Mouse (Mus musculus) gastrocnemius, postnatal 25 days (tissue): ENCODE measurements around the gene Saal1. TPM values are rescaled to one million over a fixed set of nuclear protein-coding genes. Genes with fewer than 3 reads are reported as not detected.
"Not testable (repeated sequence)": the region's sequence is repeated elsewhere in the genome, so short reads cannot be mapped to it uniquely, and the experiment has no call there.

Experiments used
- DNase-seq: peaks from one replicate; pipeline ENCODE4 v3.0.0; 2022
- total RNA-seq, 2 experiments: library from RNA; stranded (reverse); gene quantifications; 1 replicate in 1 of 2; 2 replicates in 1 of 2; pipeline ENCODE4 v1.2.3; 2021

The Saal1 gene
- total RNA-seq, 2 experiments from 2014 or later = 2.7 TPM

GRCm38 (mm10) chr7:46696754-46697153 lies 13.7 kb downstream of the Saal1 start:
- DNase-seq = no peak

DNA sequence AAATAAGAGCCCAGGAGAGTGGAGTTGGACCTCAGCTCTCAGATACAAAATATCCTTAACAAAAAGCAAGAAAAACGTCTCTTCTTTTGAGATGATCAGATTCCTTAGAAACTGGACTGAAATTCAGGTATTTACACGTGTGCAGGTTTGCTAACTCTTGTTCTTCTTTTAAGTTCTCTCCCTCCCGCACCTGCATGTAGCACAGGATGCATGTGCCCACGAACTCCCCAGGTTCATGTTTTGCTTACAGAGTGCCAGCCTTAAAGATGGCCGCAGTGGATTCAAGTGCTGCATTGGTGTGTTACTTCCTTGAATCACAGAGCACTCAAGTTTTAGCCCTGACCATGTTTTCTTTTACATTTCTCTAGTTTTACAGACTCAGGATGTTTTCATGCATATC lies 23.7 kb downstream of the Saal1 start:
- DNase-seq = no peak

DNA sequence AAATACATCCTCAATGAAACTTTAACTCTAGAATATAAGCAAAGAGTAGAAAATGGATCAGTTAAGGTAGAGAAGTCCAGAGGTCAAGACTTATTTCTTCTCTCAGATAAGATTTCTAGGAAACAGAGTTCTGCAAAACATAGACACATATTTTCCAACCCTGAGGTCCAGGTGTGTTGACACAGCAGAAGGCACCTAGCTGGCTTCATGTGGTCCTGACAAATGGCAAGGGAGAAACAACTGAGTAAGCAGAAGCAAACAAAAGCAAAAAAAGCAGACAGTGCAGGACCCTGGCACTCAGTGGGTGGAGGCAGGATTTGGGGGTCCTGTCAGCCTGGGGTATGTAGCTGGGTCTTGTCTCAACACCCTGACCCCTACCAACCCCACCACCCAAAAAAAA lies 29.7 kb downstream of the Saal1 start:
- no peak for DNase-seq

- not testable (repeated sequence) for DNase-seq
Observed at GRCm38 (mm10) chr7:46679044-46679443, 31.4 kb downstream of the Saal1 start.

DNA sequence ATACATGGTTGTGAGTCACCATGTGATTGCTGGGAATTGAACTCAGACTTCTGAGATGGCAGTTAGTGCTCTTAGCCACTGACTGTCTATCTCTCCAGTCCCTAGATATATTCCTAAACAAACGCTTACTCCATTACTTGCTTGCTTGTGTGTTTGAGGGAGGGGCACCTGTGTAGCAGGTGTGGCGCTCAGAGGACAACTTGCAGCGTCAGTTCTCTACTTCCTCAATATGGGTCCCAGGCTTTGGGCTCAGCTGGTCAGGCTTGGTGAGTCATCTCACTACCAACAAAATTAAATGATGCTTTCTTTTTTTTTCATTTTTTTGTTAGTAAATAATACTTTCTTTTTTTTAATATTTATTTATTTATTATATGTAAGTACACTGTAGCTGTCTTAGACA lies 32.1 kb downstream of the Saal1 start:
- no peak for DNase-seq

- no peak for DNase-seq
Observed at GRCm38 (mm10) chr7:46676808-46677360, 33.6 kb downstream of the Saal1 start.

GRCm38 (mm10) chr7:46675886-46676285 lies 34.6 kb downstream of the Saal1 start:
- DNase-seq = no peak

- DNase-seq = no peak
Observed at GRCm38 (mm10) chr7:46675061-46675460, 35.4 kb downstream of the Saal1 start.

DNA sequence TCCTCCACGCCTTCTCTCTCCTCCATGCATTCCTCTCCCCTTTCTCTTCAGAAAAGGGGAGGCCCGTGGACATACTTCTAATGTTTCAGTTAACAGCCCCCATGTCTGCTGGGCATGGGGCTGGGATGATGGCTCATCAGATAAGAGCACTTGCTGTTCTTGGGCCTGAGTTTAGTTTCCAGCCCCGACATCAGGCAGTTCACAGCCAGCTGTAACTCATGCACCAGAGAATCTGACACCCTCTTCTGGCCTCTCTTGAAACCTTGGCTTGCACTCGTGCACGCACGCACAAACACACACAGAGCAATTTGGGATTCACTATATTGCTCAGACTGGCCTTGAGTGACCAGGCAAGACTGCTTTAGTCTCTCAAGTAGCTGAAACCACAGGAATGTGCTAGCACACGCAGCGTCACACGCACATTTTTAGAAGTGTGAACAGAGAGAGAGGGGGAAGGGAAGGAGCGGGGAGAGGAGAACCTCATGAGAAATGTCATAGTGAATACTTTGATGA lies 38.3 kb downstream of the Saal1 start, which contains the start of gene Tph1:
Gene Tph1 (minus strand): TSS at position 378 of the 513 bp plus-strand sequence.
- peak; percentile 9 for DNase-seq

DNA sequence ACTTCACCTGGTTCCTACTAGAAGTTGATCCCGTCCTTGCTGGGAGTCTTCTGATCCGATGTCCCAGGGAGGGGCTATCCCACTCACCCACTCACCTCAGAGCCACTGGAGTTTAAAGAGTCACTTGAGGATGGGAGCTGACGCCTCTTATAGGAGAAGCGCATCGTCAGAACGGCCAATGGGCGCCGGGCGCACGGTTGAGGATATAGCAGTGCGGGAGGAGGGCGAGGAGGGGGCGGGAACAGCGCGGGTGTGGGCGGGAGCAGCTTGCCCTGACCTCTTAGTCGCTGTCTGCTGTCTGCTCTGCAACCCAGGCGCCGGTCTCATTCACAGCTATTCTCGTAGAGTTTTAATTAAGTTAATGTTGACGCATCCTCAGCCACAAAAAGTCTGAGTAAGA lies 43.2 kb downstream of the Saal1 start:
- no peak for DNase-seq

DNA sequence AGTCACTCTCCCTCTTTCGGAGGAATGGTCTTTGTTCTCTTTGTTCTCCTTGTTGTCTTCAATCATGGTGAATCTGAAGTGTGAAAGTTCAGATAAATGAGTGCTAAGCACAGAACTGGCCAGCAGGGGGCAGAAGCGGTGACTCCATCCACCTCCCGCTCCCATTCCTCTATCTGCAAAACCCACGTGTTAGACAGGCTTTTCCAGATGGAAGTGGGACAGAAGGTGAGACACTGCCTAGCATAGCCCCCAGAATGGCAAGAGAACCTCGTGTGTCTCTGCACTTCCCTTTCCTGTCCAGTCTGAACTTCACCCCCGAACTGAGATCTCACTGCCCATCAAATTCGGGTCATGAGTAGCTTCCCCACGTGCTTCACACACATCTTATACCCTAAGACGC lies 45.2 kb downstream of the Saal1 start:
- DNase-seq = no peak

DNA sequence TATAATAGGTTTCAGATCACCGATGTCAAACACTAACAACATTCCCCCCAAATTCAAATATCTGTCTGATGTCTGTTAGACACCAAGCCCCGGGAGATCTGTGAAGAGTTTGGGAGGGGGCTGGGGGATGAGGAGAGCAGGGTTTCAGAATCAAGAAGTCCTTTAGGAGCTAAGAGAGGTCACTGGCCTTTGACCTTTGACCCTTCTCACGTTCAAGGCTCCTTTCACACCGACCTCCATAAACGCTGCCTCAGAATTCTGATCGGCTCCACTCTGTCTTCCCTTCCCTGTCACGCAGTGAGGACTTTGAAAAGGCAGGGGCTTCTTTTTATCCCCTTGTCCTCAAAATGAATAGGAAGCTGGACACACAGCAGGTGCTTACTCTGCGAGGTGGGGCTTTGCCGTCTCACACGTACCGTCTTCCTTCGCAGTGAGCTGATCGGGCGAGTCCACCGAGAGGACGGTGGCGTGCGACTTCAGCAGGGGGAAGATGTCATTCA lies 48.8 kb downstream of the Saal1 start:
- DNase-seq = no peak

GRCm38 (mm10) chr7:46652279-46652678 lies 58.2 kb downstream of the Saal1 start:
- DNase-seq = no peak

DNA sequence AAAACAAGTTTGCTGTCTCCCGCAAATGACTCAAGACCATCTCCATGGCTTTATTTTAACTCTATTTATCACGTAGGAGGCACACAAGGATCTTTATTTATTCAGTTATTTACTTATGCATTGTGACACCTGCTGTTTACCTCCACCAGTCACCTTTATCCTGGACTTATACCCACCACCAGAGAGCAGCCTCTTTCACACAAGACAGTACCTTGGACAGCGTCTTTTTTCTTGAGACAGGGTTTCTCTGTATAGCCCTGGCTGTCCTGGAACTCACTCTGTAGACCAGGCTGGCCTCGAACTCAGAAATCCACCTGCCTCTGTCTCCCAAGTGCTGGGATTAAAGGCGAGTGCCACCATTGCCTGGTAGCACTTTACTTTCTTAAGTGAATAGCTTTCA lies 60.2 kb downstream of the Saal1 start:
- not testable (repeated sequence) for DNase-seq

DNA sequence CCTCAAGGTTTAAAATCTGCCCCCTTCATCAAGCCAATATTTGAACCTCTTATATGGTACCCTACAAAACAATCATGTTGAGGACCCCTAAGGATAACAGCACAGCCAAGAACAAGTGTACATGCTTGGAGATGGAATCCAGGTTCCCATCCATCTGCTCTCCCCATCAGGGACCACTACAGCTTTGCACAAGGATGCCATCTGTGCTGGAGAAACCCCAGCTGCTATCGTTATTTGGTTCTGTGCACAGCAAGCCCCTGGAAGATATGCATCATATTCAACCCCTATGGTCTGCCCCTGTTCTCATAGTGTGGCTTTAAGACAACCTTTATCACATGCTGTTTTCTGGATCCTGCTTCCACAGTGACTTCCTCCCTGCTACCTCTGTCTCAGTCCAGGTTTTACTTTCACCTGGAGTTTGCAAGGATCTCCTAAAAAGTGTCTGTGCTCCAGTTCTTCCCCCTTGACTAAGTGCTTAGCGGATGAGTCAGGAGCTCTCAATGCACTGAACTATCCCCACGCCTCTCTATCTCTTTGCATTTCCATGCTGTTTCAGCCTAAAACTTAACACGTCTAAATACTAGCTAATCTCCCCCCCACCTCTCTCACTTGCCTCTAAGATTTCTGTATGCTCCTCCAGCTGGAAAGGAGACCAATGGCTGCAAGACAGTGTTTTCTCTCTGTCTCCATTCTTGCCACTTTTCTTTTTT lies 61.9 kb downstream of the Saal1 start:
- no peak for DNase-seq

GRCm38 (mm10) chr7:46643172-46643571 lies 67.3 kb downstream of the Saal1 start:
- DNase-seq = no peak

GRCm38 (mm10) chr7:46640062-46640461 lies 70.4 kb downstream of the Saal1 start:
- DNase-seq = no peak

- peak; percentile 88 for DNase-seq
Observed at GRCm38 (mm10) chr7:46639692-46640031, 70.8 kb downstream of the Saal1 start, which contains the start of gene Sergef. Gene Sergef, minus strand, starts transcription at chr7:46639807.

DNA sequence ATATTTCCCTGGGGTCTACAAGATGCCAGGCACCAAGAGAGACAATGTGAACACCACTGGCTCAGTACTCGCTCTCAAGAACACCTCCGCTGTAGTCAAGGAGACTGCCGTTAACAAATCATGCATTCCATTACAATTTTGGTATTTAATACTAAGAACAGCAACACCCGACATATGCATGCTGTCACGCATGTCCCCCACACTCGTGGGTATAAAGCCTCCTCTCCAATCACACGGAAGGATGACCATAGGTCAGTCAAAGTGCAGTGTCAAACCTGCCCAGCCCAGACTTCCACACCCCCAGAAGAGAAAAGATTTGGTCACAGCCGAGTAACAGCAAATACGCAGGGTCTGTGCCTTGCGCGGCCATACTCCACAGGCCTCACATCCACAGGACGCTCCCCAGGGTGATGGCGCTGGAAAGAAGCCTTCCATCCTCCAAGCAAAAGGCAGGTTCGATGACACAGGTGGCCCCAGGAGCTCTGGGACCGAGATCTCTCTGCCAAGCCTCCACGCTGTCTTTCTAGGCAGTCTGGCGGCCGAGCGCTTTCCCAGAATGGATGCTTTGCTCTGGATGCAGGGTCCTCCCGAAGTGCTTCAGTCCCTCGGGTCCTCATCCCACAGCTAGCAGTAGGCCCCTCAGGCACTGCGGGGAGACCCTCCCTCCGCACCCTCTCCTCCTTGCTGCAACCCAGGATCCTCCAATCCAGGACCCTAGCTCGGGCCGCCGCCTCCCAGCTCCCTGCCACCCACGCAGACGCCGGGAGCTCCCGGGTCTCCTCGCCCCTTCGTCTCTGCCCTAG lies 71.4 kb downstream of the Saal1 start:
- peak; percentile 9 for DNase-seq
